Mouse (Mus musculus): Measurements from ENCODE around the gene Vmn1r132. TPM values are rescaled to one million over a fixed set of nuclear protein-coding genes. Genes with fewer than 3 reads are reported as not detected.

Vmn1r132 gene
- not detected in 2 replicates for polyA plus RNA-seq (2015; fragmentation: Nextera tagmentation; extraction: Ambion mirVana)

DNA sequence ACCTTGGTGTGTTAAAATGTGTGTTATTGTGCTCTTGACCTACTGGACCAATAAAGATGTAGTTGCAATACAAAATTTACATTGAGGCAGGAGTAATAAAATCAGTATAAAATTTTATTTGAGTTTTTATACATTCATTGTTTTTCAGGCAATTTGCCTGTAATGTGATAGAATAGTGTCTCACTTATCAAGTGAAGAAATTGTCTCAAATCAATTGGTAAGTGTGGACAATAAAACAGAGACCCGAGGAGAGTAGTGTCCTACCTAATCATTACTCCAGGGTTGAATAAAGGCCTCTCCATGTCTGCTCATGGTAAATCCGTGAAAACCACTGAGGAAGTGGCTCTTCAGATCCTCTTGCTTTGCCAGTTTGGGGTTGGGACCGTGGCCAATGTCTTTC is at the start of gene Vmn1r132:
Vmn1r132 (plus strand) TSS at position 301 of the 400 bp plus-strand sequence.

Other genes with a start within 250 kb of the Vmn1r132 start
- gene Gm6882, start 181.3 kb upstream of the Vmn1r132 start, polyA plus RNA-seq (2015; fragmentation: Nextera tagmentation; extraction: Ambion mirVana) = not detected in 2 replicates
- gene Vmn1r130, start 102.3 kb upstream of the Vmn1r132 start, polyA plus RNA-seq (2015; fragmentation: Nextera tagmentation; extraction: Ambion mirVana) = not detected in 2 replicates
- not detected in 2 replicates for gene Vmn1r131, start 68.0 kb upstream of the Vmn1r132 start, polyA plus RNA-seq (2015; fragmentation: Nextera tagmentation; extraction: Ambion mirVana)
- not detected in 2 replicates for gene Gm4175, start 147.4 kb downstream of the Vmn1r132 start, polyA plus RNA-seq (2015; fragmentation: Nextera tagmentation; extraction: Ambion mirVana)
- gene Gm4177, start 182.6 kb downstream of the Vmn1r132 start, polyA plus RNA-seq (2015; fragmentation: Nextera tagmentation; extraction: Ambion mirVana) = not detected in 2 replicates
- not detected in 2 replicates for gene Vmn1r135, start 218.3 kb downstream of the Vmn1r132 start, polyA plus RNA-seq (2015; fragmentation: Nextera tagmentation; extraction: Ambion mirVana)
- not detected in 2 replicates for gene Gm5725, start 230.2 kb downstream of the Vmn1r132 start, polyA plus RNA-seq (2015; fragmentation: Nextera tagmentation; extraction: Ambion mirVana)

Data from spleen, postnatal 0 days (tissue).